Mouse (Mus musculus) cortical plate, adult 2 months (tissue): ENCODE data around the gene Ttc7b.

Experiments
- CTCF ChIP-seq: fragments of 200-500 bp; IDR thresholded peaks from 2 replicates; pipeline ENCODE4 v1.5.1; 2011; ENCODE audit warnings: mild to moderate bottlenecking, control low read depth, low read length; ENCODE audit not compliant: insufficient read depth; ENCODE audit errors: extremely low read depth
- POLR2A ChIP-seq: fragments of 200-500 bp; IDR thresholded peaks from 2 replicates; pipeline ENCODE4 v1.6.1; 2011; ENCODE audit warnings: mild to moderate bottlenecking, low read length, control low read depth; ENCODE audit not compliant: insufficient read depth; ENCODE audit errors: extremely low read depth

GRCm38 (mm10) chr12:100495083-100495482, 25.5 kb downstream of the Ttc7b start:
- TF ChIP-seq CTCF (no peak), POLR2A (no peak)
